Mouse (Mus musculus): ENCODE results near the gene Abraxas1. TPM values are rescaled to one million over a fixed set of nuclear protein-coding genes. Genes with fewer than 3 reads are reported as not detected.

Abraxas1 gene
- polyA plus RNA-seq, 1 experiment from 2014 or later = 14.3 TPM

DNA sequence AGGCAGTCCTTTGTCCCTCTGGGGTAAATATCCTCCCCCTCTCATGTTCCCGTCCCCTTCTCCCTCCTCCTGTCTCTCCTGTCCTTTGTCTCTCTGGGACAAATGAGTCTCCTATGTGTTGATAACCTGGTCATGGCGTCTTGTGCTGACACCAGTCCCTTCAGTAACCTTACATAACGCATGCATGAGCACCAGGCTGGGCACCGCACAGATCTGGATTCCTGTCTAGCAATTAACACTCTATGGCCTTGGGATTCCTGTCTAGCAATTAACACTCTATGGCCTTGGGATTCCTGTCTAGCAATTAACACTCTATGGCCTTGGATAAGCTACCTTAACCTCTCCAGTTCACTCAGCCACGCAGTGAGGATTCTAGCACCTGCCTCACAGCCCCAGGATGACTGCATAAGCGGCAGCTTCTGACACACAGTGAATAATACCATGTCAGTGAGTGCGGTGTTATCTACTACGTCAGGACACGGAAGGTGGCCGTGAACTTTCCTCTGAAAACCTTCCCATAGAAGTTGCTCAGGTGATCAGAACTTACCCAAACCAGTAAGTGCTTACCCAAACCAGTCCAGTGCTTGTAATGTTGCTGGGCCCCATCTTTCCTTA, 60.6 kb downstream of the Abraxas1 start:
- no peak overlapping the region for H3K27ac ChIP-seq (ENCODE audit: low read depth, low read length)
- ATAC-seq = peak; percentile 30; the same call in 1 of the 2 replicates
- no peak overlapping the region for H3K4me3 ChIP-seq (ENCODE audit: low read length)
- peaks cover 22% of the 10 kb centered on the region for H3K36me3 ChIP-seq (ENCODE audit: control insufficient read depth, insufficient read depth, low read length)
- H3K4me1 ChIP-seq (ENCODE audit: control insufficient read depth, insufficient read depth, low read depth, low read length) = no peaks in the 10 kb centered on the region
- H3K4me2 ChIP-seq (ENCODE audit: low read length) = no peak overlapping the region
- no peak overlapping the region for H3K9ac ChIP-seq (ENCODE audit: low read depth, low read length)
- WGBS = 76% methylated on average over 10 of the region's 10 CpGs
- H3K9me3 ChIP-seq (ENCODE audit: control insufficient read depth, low read length) = no peaks in the 10 kb centered on the region; the same call in 1 of the 2 replicates
- H3K27me3 ChIP-seq (replicated peaks; ENCODE audit: control insufficient read depth, insufficient read depth, low read length) = no peaks in the 10 kb centered on the region

DNA sequence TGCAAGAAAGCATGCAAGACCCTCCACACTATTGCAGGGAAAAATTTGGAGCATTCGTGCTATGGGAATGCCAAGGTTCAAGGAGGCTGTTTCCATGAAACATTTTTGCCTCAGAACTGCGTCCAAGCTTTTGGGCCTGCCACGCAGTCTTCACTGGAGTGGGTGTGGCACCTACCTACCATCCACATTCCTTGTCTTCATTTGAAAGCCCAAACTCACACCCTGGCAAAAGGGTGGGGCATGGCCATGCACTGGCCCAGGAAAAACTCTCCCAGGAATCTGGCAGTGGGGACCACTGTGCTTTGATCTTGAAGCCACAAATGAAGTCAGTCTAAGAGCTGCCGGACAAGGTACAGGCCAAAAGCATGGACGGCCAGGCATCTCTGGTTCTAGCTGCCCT, 62.6 kb downstream of the Abraxas1 start:
- WGBS = 94% methylated on average over 5 of the region's 5 CpGs
- Histone ChIP-seq H3K4me1 (ENCODE audit: control insufficient read depth, insufficient read depth, low read depth, low read length) (no peaks in the 10 kb centered on the region), H3K4me3 (ENCODE audit: low read length) (no peak overlapping the region), H3K27ac (ENCODE audit: low read depth, low read length) (no peak overlapping the region), H3K4me2 (ENCODE audit: low read length) (no peak overlapping the region), H3K9ac (ENCODE audit: low read depth, low read length) (no peak overlapping the region), H3K36me3 (ENCODE audit: control insufficient read depth, insufficient read depth, low read length) (0 out of 2 replicates have a peak, but pooled peaks cover 8% of the 10 kb centered on the region), H3K9me3 (ENCODE audit: control insufficient read depth, low read length) (no peaks in the 10 kb centered on the region; the same call in 1 of the 2 replicates), H3K27me3 (replicated peaks; ENCODE audit: control insufficient read depth, insufficient read depth, low read length) (no peaks in the 10 kb centered on the region)
- ATAC-seq = no peak

Other genes with a start within 250 kb of the Abraxas1 start
- 0.65 and 0.66 TPM in 2 replicates for gene Plac8, start 248.7 kb downstream of the Abraxas1 start, polyA plus RNA-seq (2015; fragmentation: Nextera tagmentation; extraction: Ambion mirVana)
- 49.6 and 49.8 TPM in 2 replicates for gene Coq2, start 145.8 kb downstream of the Abraxas1 start, polyA plus RNA-seq (2015; fragmentation: Nextera tagmentation; extraction: Ambion mirVana)
- gene Hpse, start 101.2 kb downstream of the Abraxas1 start, polyA plus RNA-seq (2015; fragmentation: Nextera tagmentation; extraction: Ambion mirVana) = 0.56 and 0.66 TPM in 2 replicates
- 16.0 and 17.2 TPM in 2 replicates for gene Helq, start 22.4 kb downstream of the Abraxas1 start, polyA plus RNA-seq (2015; fragmentation: Nextera tagmentation; extraction: Ambion mirVana)
- 130 and 139 TPM in 2 replicates for gene Mrps18c, start 22.3 kb downstream of the Abraxas1 start, polyA plus RNA-seq (2015; fragmentation: Nextera tagmentation; extraction: Ambion mirVana)
- 1.4 and 1.6 TPM in 2 replicates for gene Gpat3, start 24.7 kb upstream of the Abraxas1 start, polyA plus RNA-seq (2015; fragmentation: Nextera tagmentation; extraction: Ambion mirVana)

Data from hindbrain, embryonic 16.5 days (tissue).